Mouse (Mus musculus): ENCODE measurements at regions not wholly inside any gene's neighbourhood (a gene's known extent, or its start where the extent isn't known, plus 50 kb on each side); places are given as distances from the start of the nearest gene placed in this dataset.

GRCm38 (mm10) chr9:74801091-74801490 lies 60.6 kb upstream of the Onecut1 start:
- H3K36me3 ChIP-seq (ENCODE audit: control insufficient read depth, insufficient read depth, low read length, poor library complexity, severe bottlenecking) = no peaks in the 10 kb centered on the region
- no peaks in the 10 kb centered on the region for H3K9me3 ChIP-seq (replicated peaks; ENCODE audit: control insufficient read depth, insufficient read depth, low read length, poor library complexity, severe bottlenecking)
- TF ChIP-seq EP300 (IDR thresholded peaks at IDR 0.05; ENCODE audit: insufficient read depth, low read depth, low read length) (no peak), CTCF (IDR thresholded peaks at IDR 0.05; ENCODE audit: low read depth, low read length) (no peak), POLR2A (IDR thresholded peaks at IDR 0.05; ENCODE audit: insufficient read depth, low read length) (no peak)
- no peaks in the 10 kb centered on the region for H3K27me3 ChIP-seq (ENCODE audit: control insufficient read depth, insufficient read depth, low read length, poor library complexity, severe bottlenecking)
- no peak overlapping the region for H3K4me3 ChIP-seq (ENCODE audit: low read depth, low read length)
- H3K9ac ChIP-seq (ENCODE audit: low read depth, poor library complexity, severe bottlenecking) = no peak overlapping the region
- H3K27ac ChIP-seq (ENCODE audit: insufficient read depth, low read length) = no peak overlapping the region
- no peaks in the 10 kb centered on the region for H3K4me1 ChIP-seq (ENCODE audit: control insufficient read depth, insufficient read depth, low read length)

- no peak overlapping the region for H3K27ac ChIP-seq (ENCODE audit: insufficient read depth, low read length)
These were observed 50.3 kb upstream of the Onecut1 start for GRCm38 (mm10) chr9:74811437-74811836.

More at GRCm38 (mm10) chr9:74811437-74811836, 50.3 kb upstream of the Onecut1 start:
- no peak overlapping the region for H3K4me3 ChIP-seq (ENCODE audit: low read depth, low read length)
- TF ChIP-seq POLR2A (IDR thresholded peaks at IDR 0.05; ENCODE audit: insufficient read depth, low read length) (no peak), CTCF (IDR thresholded peaks at IDR 0.05; ENCODE audit: low read depth, low read length) (no peak), EP300 (IDR thresholded peaks at IDR 0.05; ENCODE audit: insufficient read depth, low read depth, low read length) (no peak)
- no peaks in the 10 kb centered on the region for H3K36me3 ChIP-seq (ENCODE audit: control insufficient read depth, insufficient read depth, low read length, poor library complexity, severe bottlenecking)
- H3K4me1 ChIP-seq (ENCODE audit: control insufficient read depth, insufficient read depth, low read length) = no peaks in the 10 kb centered on the region
- H3K27me3 ChIP-seq (ENCODE audit: control insufficient read depth, insufficient read depth, low read length, poor library complexity, severe bottlenecking) = no peaks in the 10 kb centered on the region
- no peaks in the 10 kb centered on the region for H3K9me3 ChIP-seq (replicated peaks; ENCODE audit: control insufficient read depth, insufficient read depth, low read length, poor library complexity, severe bottlenecking)
- no peak overlapping the region for H3K9ac ChIP-seq (ENCODE audit: low read depth, poor library complexity, severe bottlenecking)

All from ES-Bruce4 (cell line).